Mouse (Mus musculus): ENCODE data around the gene Tst.
A peak's percentile ranks its signal among the peaks of the same experiment; 100 is the strongest.

Gene Tst

GRCm38 (mm10) chr15:78429871-78430622, 24.3 kb upstream of the Tst start:
- DNase-seq = no peak

- no peak for DNase-seq
Measured at GRCm38 (mm10) chr15:78429139-78429459, 23.4 kb upstream of the Tst start.

GRCm38 (mm10) chr15:78428391-78429138, 22.9 kb upstream of the Tst start, which contains the start of gene Kctd17:
Kctd17 (plus strand) TSS chr15:78428564.
- DNase-seq = no peak

GRCm38 (mm10) chr15:78425230-78425629, 19.5 kb upstream of the Tst start:
- no peak for DNase-seq

- DNase-seq = no peak
Measured at GRCm38 (mm10) chr15:78424507-78424906, 18.8 kb upstream of the Tst start.

- DNase-seq = peak; percentile 92 to 93
Measured at GRCm38 (mm10) chr15:78422046-78422956, 16.6 kb upstream of the Tst start.

- DNase-seq = no peak
Measured at GRCm38 (mm10) chr15:78420395-78420794, 14.7 kb upstream of the Tst start.

GRCm38 (mm10) chr15:78416937-78417336, 11.2 kb upstream of the Tst start:
- DNase-seq = no peak

GRCm38 (mm10) chr15:78414157-78414556, 8.4 kb upstream of the Tst start:
- no peak for DNase-seq

- DNase-seq = no peak
Measured at GRCm38 (mm10) chr15:78413719-78414117, 8.0 kb upstream of the Tst start.

GRCm38 (mm10) chr15:78413083-78413718, 7.5 kb upstream of the Tst start:
- DNase-seq = no peak

- no peak for DNase-seq
Measured at GRCm38 (mm10) chr15:78409570-78410052, 3.9 kb upstream of the Tst start.

GRCm38 (mm10) chr15:78406293-78406934, 707 bp upstream of the Tst start, which contains the start of gene Mpst:
Mpst (plus strand) TSS chr15:78406416.
- DNase-seq = peak; percentile 87 to 88

- DNase-seq = no peak
Measured at GRCm38 (mm10) chr15:78405098-78405497, 609 bp downstream of the Tst start.

- no peak for DNase-seq
Measured at GRCm38 (mm10) chr15:78403896-78404295, 1.8 kb downstream of the Tst start.

- no peak for DNase-seq
Measured at GRCm38 (mm10) chr15:78403301-78403741, 2.4 kb downstream of the Tst start.

GRCm38 (mm10) chr15:78402423-78402822, 3.3 kb downstream of the Tst start:
- DNase-seq = no peak

- no peak for DNase-seq
Measured at GRCm38 (mm10) chr15:78401921-78402320, 3.8 kb downstream of the Tst start.

GRCm38 (mm10) chr15:78401345-78401744, 4.4 kb downstream of the Tst start:
- DNase-seq = no peak

- no peak for DNase-seq
Measured at GRCm38 (mm10) chr15:78395478-78395962, 10.2 kb downstream of the Tst start, which contains the start of gene Tex33. Tex33 (minus strand) TSS chr15:78395912.

- DNase-seq = no peak
Measured at GRCm38 (mm10) chr15:78390855-78391254, 14.9 kb downstream of the Tst start.

GRCm38 (mm10) chr15:78385564-78385963, 20.1 kb downstream of the Tst start:
- no peak for DNase-seq

All from B cell, adult 2 months (primary cell).